Mouse (Mus musculus): Measurements from ENCODE around the gene Olfr605.
"Not testable (repeated sequence)": the region's sequence is repeated elsewhere in the genome, so short reads cannot be mapped to it uniquely, and the experiment has no call there.

Gene Olfr605

GRCm38 (mm10) chr7:103445339-103445738, at the start of gene Olfr605:
Gene Olfr605 (minus strand): TSS chr7:103445439.
- DNase-seq, result no peak

DNA sequence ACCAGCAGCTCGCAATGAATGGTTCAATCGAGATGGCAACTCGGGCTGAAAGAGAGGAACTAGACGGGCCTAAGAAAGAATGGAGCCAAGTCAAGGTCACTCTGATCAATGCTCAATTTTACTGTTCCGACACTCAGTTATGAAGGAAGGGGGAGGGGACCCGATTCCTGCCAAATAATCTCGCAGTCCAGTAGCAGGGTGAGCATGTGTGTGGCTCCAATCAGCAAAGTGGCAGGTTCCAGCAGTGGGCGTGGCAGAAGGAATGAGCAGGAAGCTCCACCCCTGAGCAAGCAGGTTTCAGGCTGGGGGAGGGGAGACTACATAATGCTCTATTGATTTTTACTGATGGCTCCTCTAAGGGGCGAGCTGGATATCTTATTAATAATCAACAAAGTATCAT, 31.9 kb upstream of the Olfr605 start:
- DNase-seq, result not testable (repeated sequence)

- no peak for DNase-seq
Observed at GRCm38 (mm10) chr7:103469577-103469976, 24.3 kb upstream of the Olfr605 start, which contains the start of gene Olfr608. Gene Olfr608 (plus strand): TSS chr7:103469877.

- DNase-seq, result no peak
Observed at GRCm38 (mm10) chr7:103460590-103460989, 15.4 kb upstream of the Olfr605 start.

GRCm38 (mm10) chr7:103448746-103449145, 3.5 kb upstream of the Olfr605 start, which contains the start of gene Olfr606:
Gene Olfr606 (plus strand): TSS chr7:103449046.
- no peak for DNase-seq

GRCm38 (mm10) chr7:103414772-103415171, 30.5 kb downstream of the Olfr605 start, which contains the start of gene Usp17lc:
Gene Usp17lc (plus strand): TSS chr7:103415072.
- not testable (repeated sequence) for DNase-seq

DNA sequence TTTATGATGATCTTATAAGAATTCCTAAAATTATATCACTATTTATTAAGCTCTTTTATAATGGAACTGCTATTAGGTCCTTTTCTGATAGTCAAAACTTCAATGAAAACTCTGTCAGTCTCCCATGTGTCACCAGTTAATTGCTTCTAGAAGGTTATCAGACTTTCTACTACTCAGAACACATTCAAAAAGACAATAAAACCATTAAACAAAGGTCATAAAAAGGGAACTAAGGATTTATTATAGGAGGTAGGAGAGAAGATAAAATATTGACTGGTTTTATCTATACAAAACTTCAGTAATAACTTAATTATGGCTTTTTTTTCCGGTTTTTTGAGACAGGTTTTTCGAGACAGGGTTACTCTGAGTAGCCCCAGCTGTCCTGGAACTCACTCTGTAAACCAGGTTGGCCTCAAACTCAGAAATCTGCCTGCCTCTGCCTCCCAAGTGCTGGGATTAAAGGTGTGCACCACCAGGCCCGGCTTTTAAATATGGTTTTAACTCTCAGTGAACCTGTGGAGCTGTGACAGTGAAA, 38.7 kb downstream of the Olfr605 start:
- not testable (repeated sequence) for DNase-seq

DNA sequence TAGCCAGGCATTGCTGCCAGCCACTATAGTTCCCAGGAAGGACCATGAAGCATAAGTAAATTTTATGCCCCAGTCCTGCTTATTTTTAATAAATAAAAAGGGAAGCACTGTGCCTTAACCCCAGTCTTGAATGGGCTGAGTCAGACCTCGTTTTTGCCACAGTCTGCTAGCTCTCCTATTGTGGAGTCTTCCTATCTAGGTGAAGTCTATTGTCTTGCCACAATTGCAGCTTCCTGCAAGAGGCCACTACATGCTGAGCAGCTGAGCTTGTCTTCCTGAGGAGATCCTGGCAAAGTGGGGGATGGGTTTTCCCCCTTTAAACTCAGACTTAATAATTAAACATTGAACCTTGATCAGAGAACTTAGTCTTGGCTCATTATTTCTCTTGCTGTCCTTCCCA, 46.3 kb downstream of the Olfr605 start:
- DNase-seq, result no peak

DNA sequence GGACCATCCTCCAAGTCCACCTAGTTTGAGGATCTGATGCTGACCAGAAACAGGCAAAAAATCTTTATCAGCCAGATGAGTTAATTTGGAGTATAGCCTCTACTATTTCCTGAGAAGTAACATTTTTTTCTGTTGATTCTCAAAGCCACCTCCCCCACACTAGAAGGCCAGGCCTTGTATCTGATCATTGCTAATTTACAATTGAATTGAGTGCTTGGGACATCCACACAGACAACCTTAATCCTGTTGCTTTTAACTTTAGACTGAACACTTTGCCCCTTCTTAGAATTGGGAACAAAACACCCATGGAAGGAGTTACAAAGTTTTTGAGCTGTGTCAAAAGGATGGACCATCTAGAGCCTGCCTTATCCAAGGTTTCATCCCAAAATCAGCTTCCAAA, 47.5 kb downstream of the Olfr605 start:
- no peak for DNase-seq

Data from kidney, postnatal 14 days (tissue).